24 mouse cellular contexts compared by ENCODE assay signal in the genomic region with DNA sequence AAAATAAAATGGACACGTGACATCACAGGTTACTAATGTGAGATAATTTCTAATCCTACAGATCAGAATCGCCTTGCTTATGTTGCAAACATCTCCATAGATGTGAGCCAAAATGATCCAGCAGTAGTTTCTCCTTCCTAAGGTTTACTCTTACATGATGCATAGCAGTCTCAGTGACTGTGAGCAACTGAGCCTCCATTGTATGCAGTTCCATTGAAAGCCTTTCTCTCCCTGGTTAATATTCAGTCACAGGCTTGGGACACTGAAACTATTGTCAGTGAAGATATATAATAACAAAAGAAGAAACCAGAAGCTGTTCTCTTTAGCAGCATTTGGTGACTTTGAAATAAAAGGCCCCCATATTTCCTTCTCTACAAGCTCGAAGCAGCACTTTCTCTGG.
A peak's percentile ranks its signal among the peaks of the same experiment; 100 is the strongest.
DNase-seq lines count a peak whose midpoint lies in the region; ATAC-seq lines count a peak whose summit lies in the region.
"Had no signal": no experiment of that assay in that cellular context is flagged by ENCODE, and none has a peak within 500 bp of the region (broad histone marks: within the 10 kb centered on the region; RNA-seq: fewer than 3 reads in every experiment).

No protein-coding gene starts in this region.

- DNase-seq in hindbrain, embryonic 11.5 days (ENCODE audit: low spot score), result no peak
- DNase-seq in neural tube, embryonic 10.5 days (ENCODE audit: extremely low spot score, low spot score), result no peak
- DNase-seq: adrenal gland, adult 2 months; adrenal gland, postnatal 14 days; cerebellum, adult 11-12 months; cerebellum, adult 8-10 months; cerebellum, postnatal 10 days; cerebellum, postnatal 36 days; forebrain, postnatal 0 days; gastrocnemius, adult 2 months; gastrocnemius, postnatal 14 days; heart, adult 11 months had no signal

- no peaks in the 10 kb centered on the region for H3K27me3 ChIP-seq in hindbrain, embryonic 11.5 days (ENCODE audit: control insufficient read depth, insufficient read depth, low read length)
- H3K27me3 ChIP-seq in hindbrain, embryonic 16.5 days (replicated peaks; ENCODE audit: control insufficient read depth, insufficient read depth, low read length), result no peaks in the 10 kb centered on the region
- H3K27me3 ChIP-seq in neural tube, embryonic 12.5 days (replicated peaks), result no peaks in the 10 kb centered on the region
- no peaks in the 10 kb centered on the region for H3K27me3 ChIP-seq in neural tube, embryonic 13.5 days
- H3K27me3 ChIP-seq: embryonic facial prominence, embryonic 12.5 days; embryonic facial prominence, embryonic 15.5 days; hindbrain, embryonic 13.5 days had no signal

- 0 out of 2 replicates have a peak, but pooled peaks have one; percentile 43 for ATAC-seq in hindbrain, embryonic 11.5 days (ENCODE audit: low FRiP score)
- no peak for ATAC-seq in hindbrain, embryonic 16.5 days
- ATAC-seq in neural tube, embryonic 12.5 days (ENCODE audit: low FRiP score, low read depth), result peak; percentile 59; the same call in 1 of the 2 replicates
- ATAC-seq in neural tube, embryonic 13.5 days (ENCODE audit: low read depth), result no peak; the same call in 1 of the 2 replicates
- ATAC-seq in monocyte, adult 5-6 weeks (replicated peaks; ENCODE audit: insufficient number of reproducible peaks, low FRiP score, low TSS enrichment, poor library complexity, severe bottlenecking), result no peak
- ATAC-seq: CD4-positive, CD25-positive, alpha-beta regulatory T cell, adult 4 months; forebrain, embryonic 14.5 days; forebrain, postnatal 0 days; hindbrain, postnatal 0 days; inflammation-experienced regulatory T-cells, adult 6 months had no signal

- no peaks in the 10 kb centered on the region for H3K36me3 ChIP-seq in hindbrain, embryonic 11.5 days (ENCODE audit: control insufficient read depth, insufficient read depth, low read length)
- H3K36me3 ChIP-seq in hindbrain, embryonic 16.5 days (ENCODE audit: control insufficient read depth, insufficient read depth, low read length), result no peaks in the 10 kb centered on the region
- H3K36me3 ChIP-seq in neural tube, embryonic 12.5 days, result no peaks in the 10 kb centered on the region
- no peaks in the 10 kb centered on the region for H3K36me3 ChIP-seq in neural tube, embryonic 13.5 days
- H3K36me3 ChIP-seq: embryonic facial prominence, embryonic 12.5 days; embryonic facial prominence, embryonic 15.5 days; hindbrain, embryonic 13.5 days had no signal

- 65% methylated on average over 3 of the region's 3 CpGs for WGBS in hindbrain, embryonic 11.5 days
- WGBS in hindbrain, embryonic 16.5 days, result 61% methylated on average over 3 of the region's 3 CpGs
- 52% methylated on average over 3 of the region's 3 CpGs for WGBS in neural tube, embryonic 12.5 days
- WGBS in neural tube, embryonic 13.5 days, result 50% methylated on average over 3 of the region's 3 CpGs

- no peak overlapping the region for H3K4me3 ChIP-seq in hindbrain, embryonic 11.5 days (ENCODE audit: low read depth, low read length)
- no peak overlapping the region for H3K4me3 ChIP-seq in hindbrain, embryonic 16.5 days (ENCODE audit: low read length)
- no peak overlapping the region for H3K4me3 ChIP-seq in neural tube, embryonic 12.5 days
- H3K4me3 ChIP-seq in neural tube, embryonic 13.5 days, result no peak overlapping the region
- H3K4me3 ChIP-seq: embryonic facial prominence, embryonic 12.5 days; embryonic facial prominence, embryonic 15.5 days; gastrocnemius, adult 2 months; hindbrain, embryonic 13.5 days had no signal

- no peaks in the 10 kb centered on the region for H3K9me3 ChIP-seq in hindbrain, embryonic 11.5 days (ENCODE audit: control insufficient read depth, low read length)
- no peaks in the 10 kb centered on the region for H3K9me3 ChIP-seq in hindbrain, embryonic 16.5 days (ENCODE audit: control insufficient read depth, low read length)
- no peaks in the 10 kb centered on the region for H3K9me3 ChIP-seq in neural tube, embryonic 12.5 days
- H3K9me3 ChIP-seq in neural tube, embryonic 13.5 days, result no peaks in the 10 kb centered on the region
- H3K9me3 ChIP-seq: embryonic facial prominence, embryonic 12.5 days; embryonic facial prominence, embryonic 15.5 days; hindbrain, embryonic 13.5 days had no signal

- H3K4me2 ChIP-seq in hindbrain, embryonic 11.5 days (replicated peaks; ENCODE audit: low read depth, low read length), result no peak overlapping the region
- H3K4me2 ChIP-seq in hindbrain, embryonic 16.5 days (ENCODE audit: low read length), result no peak overlapping the region
- no peak overlapping the region for H3K4me2 ChIP-seq in neural tube, embryonic 12.5 days (replicated peaks)
- H3K4me2 ChIP-seq in neural tube, embryonic 13.5 days, result no peak overlapping the region
- H3K4me2 ChIP-seq: embryonic facial prominence, embryonic 12.5 days; embryonic facial prominence, embryonic 15.5 days; heart, embryonic 11.5 days; hindbrain, embryonic 13.5 days had no signal

- no peak overlapping the region for H3K9ac ChIP-seq in hindbrain, embryonic 11.5 days (ENCODE audit: low read depth, low read length)
- no peak overlapping the region for H3K9ac ChIP-seq in hindbrain, embryonic 16.5 days (ENCODE audit: low read depth, low read length)
- H3K9ac ChIP-seq in neural tube, embryonic 12.5 days, result no peak overlapping the region
- no peak overlapping the region for H3K9ac ChIP-seq in neural tube, embryonic 13.5 days
- H3K9ac ChIP-seq: embryonic facial prominence, embryonic 12.5 days; embryonic facial prominence, embryonic 15.5 days; forebrain, postnatal 0 days; hindbrain, embryonic 13.5 days had no signal

- no peak overlapping the region for H3K27ac ChIP-seq in hindbrain, embryonic 11.5 days (ENCODE audit: low read depth, low read length)
- H3K27ac ChIP-seq in hindbrain, embryonic 16.5 days (ENCODE audit: low read depth, low read length), result no peak overlapping the region
- no peak overlapping the region for H3K27ac ChIP-seq in neural tube, embryonic 12.5 days
- H3K27ac ChIP-seq in neural tube, embryonic 13.5 days (replicated peaks), result 0 out of 2 replicates have a peak overlapping the region, but pooled peaks have one; percentile 13
- H3K27ac ChIP-seq: embryonic facial prominence, embryonic 12.5 days; embryonic facial prominence, embryonic 15.5 days; gastrocnemius, adult 2 months; hindbrain, embryonic 13.5 days; hindbrain, postnatal 0 days had no signal

- H3K4me1 ChIP-seq in hindbrain, embryonic 11.5 days (replicated peaks; ENCODE audit: control insufficient read depth, insufficient read depth, low read length), result no peaks in the 10 kb centered on the region
- H3K4me1 ChIP-seq in hindbrain, embryonic 16.5 days (ENCODE audit: control insufficient read depth, insufficient read depth, low read depth, low read length), result no peaks in the 10 kb centered on the region
- H3K4me1 ChIP-seq in neural tube, embryonic 12.5 days, result peaks cover 4% of the 10 kb centered on the region; the same call in 1 of the 2 replicates
- peaks cover 11% of the 10 kb centered on the region for H3K4me1 ChIP-seq in neural tube, embryonic 13.5 days (replicated peaks)
- H3K4me1 ChIP-seq: embryonic facial prominence, embryonic 12.5 days; embryonic facial prominence, embryonic 15.5 days; hindbrain, embryonic 13.5 days had no signal

Comparison
In these comparisons a context has a peak if more than half of its experiments do, and no peak if none do; other contexts are left out.
1. ATAC-seq: peak in hindbrain, embryonic 11.5 days (single experiment) and neural tube, embryonic 12.5 days (single experiment); none in hindbrain, embryonic 16.5 days (single experiment), neural tube, embryonic 13.5 days (single experiment) and monocyte, adult 5-6 weeks (single experiment).